Mouse (Mus musculus) megakaryocyte, embryonic 14.5 days (primary cell): ENCODE data around the gene Phyhipl.

Experiments
- FLI1 ChIP-seq: IDR thresholded peaks from 2 replicates; pipeline ENCODE4 v1.6.1; 2012; ENCODE audit warnings: low read length, inconsistent platforms, mixed read lengths
- GATA1 ChIP-seq: IDR thresholded peaks from 3 replicates; pipeline ENCODE4 v1.6.1; 2012; ENCODE audit warnings: mixed read lengths, low read length, inconsistent platforms, borderline replicate concordance

- TF ChIP-seq GATA1, result no peak
- no peak for TF ChIP-seq FLI1
Observed at GRCm38 (mm10) chr10:70635261-70635660, 20.5 kb downstream of the Phyhipl start.
